Mouse (Mus musculus) regulatory T cell (primary cell): Measurements from ENCODE around the gene Grk3.

ENCODE experiments used
- in situ Hi-C: fragments of 300-600 bp; cut with MboI, MseI; formaldehyde crosslinking; loops from one replicate; pipeline ENCODE4 v1.15.1; 2025; ENCODE audit warnings: high pct_unique_total_duplicates

Grk3 gene

DNA sequence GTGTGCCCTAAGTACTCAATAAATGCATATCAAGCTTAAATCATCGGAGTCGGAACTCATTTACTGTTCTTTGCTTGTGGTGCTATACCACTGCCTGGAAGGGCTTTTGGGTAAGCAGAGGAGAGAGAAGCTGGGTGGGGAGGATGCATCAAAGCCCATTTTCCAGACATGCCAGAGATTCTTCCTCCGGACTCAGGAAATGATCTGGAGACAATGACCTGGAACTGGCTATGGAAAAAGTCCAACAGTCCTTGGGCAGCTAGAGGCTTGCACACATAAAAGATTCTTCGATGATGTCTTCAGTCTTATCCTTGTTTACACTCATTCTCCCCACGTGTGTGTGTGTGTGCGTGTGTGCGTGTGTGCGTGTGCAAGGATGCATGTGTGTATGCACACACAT lies 80.2 kb downstream of the Grk3 start:
- in situ Hi-C loops: no loop called here

DNA sequence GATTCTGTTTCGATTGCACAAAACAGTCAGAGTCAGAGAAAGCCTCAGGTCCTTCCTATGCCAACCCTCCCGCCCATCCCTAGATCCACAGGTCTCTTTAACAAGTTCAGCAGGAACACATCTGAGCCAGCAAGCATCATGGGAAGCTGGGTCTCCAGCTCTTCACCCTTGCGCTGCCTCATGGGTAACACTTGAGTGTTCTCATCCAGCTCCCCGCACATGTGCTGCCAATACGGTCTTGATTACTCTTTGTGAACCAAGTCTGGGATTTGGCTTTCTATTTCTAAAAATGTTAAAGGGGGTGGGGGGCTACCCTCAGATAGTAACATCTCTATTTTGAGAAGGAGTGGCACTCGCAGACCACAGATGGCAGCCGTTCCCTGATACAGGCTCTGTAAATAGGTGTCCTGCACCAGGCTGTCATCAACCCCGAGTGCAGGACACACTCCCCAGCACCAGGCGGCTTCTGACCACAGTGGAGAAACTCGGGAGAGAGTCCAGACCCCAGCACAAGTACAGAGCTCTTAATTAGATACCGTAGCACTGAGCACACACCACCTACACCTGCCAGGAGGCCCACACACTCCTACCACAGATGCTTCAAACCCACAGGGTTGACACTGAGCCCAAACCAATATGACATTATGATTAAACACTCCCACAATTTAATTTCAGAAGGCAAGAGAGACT lies 82.6 kb downstream of the Grk3 start:
- in situ Hi-C loops: no loop called here

DNA sequence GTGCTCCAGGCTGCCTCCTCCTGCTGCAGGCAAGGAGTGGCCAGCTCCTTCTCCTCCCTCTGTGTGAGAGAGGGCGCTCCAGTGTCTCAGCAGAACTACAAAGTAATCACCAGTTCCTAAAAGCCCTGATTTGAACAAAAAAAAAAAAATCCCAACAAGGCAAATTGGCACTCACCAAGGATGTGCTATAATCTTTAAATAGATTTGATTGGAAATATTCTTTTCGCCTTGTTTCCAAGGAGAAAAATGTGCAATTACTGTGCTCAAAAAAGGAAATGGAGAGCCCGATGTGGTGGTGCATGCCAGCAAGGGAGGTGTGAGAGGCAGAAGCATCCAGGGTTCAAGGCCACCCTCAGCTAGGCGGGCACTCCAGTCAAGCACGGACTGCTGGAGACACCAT lies 83.7 kb downstream of the Grk3 start:
- in situ Hi-C loops: no loop called here

DNA sequence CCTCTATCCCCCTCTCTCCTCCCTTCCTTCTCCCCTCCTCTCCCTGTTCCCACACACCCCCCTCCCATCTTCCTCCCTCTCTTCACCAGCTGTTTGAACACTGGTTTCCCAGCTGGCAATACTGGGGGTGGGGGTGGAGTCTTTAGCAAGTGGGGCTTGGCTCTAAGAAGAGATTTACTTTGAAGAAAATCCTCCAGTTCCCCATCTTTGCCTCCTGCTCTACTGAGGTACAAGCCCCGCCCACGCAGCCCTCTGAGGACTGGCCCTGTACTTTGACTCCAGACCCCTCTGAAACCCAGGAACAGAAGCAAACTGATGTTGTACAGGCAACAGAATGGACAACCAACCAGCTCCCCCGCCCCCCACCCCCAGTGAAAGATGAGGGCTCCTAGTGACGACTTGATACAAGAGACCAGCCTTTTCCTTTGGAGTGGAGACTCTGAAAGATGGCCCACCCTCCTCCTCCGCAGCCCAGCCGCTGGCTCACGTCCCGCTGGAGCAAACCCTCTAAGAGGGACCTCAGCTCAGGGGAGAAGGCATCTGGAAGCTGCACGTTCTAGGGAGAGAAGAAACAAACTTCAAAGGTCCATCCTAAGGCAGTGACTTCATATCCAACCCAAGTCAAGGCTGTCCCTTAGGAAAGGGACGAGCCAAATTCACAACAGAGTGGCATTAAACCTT lies 87.2 kb downstream of the Grk3 start:
- in situ Hi-C loops: no loop called here

DNA sequence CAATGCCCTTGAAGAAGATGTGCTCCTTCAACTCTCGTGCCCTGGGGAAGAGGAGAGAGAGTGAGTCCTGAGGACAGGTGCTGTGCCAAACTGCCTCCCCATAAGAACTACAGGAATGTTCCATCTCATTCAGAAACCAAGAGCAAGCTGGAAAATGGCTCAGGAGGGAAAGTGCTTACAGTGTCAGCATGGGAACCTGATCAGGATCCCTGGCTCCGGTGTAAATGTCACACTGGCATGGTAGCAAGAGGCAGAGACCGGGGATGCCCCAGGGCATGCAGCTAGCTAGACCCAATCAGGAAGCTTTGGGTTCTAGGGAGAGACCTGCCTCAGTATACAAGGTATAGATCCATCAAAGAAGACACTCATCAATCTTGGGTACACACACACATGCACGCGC lies 90.2 kb downstream of the Grk3 start:
- in situ Hi-C loops: no loop called here

DNA sequence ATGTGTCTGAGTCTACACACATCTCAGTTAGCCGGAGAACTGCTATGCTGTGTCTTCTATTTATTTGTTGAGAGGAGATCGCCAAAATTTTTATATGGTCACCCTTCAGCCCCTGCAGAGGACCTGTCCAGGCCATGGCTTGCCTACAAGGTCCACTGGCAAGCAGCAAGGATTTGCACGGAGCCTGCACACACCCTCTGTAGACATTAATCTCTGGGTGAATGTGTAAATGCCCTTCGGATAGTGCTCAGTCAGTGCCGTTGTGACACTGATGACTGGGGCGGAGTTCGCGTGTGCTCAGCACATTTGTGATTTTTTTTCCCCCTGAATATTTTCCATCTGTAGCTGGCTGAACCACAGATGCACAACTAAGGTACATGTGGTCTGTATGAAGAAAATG lies 90.8 kb downstream of the Grk3 start:
- in situ Hi-C loops: no loop called here

DNA sequence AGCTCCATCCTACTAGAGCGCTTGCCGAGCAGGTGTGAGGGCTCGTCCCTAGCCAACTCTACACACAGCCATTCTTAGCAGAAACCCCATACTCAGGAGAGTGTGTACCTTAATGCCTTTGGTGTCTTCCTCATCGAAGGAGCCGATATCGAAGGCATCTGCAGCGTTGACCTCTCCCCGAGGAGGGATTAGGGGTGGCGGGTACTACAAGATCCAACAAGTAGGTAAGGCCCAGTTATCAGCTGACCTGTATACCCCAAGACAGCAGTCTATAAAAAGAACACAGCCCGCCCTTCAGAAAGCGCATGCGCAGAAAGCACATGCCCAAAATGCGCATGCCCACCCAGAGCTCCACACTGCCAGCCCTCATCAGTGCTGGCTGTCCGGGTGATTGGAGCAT lies 91.8 kb downstream of the Grk3 start:
- in situ Hi-C loops: no loop called here

DNA sequence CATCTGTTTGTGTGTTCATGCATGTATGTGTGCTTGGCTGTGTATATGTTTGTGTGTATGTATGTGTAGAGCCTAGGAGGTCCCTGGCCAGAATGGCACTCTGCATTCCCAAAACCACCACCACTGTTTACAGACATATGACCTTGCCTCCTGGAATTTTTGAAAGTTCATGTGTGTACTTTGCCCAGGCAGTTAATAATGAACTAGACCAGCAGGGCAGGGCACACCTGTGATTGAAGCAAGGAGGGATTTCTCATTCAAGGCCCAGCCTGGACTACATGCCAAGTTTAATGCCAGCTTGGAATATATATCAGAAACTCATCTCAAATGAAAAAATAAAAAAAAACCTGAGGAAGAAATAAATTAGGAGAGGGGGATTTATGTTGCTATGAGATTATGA lies 93.7 kb downstream of the Grk3 start:
- in situ Hi-C loops: no loop called here

DNA sequence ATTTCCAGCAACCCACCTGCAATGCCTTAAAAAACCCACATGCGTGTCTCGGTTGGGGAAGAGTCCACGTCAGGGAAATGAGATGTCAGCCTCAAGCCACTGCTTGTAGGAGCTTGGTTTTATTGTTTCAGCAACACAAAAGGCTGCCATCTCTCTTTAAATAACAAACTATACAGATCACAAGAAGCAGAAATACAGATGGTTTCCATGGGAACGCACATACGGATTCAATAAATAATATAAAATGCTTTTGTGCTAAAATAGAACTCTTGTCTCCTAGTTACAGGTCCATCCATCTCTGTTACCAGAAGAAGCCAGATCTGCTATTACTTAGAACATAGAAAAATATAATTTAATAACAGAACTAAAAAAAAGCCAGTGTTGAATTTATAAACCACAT lies 105.2 kb downstream of the Grk3 start:
- in situ Hi-C loops: no loop called here

DNA sequence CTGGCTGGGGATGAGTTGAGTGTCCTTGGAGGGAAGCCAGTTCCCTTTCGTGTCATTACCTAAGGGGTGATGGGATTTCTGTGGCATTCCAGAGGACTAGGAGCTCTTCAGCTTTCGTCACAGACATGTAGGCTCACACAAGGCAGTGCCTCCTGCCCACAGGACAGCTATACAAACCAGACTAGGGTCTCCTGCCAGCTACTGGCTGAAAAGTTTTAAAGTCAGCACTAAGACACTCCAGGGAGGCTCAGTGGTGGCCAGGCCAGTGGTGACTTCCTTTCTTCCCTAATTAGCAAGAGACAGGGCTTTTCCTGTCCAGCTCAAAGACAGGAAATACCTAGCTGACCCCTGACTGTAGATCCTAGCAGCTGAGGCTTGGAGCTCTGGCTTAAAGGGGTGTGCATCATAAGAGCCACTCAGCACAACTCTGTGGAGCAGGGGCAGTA lies 107.4 kb downstream of the Grk3 start:
- in situ Hi-C loops: no loop called here

DNA sequence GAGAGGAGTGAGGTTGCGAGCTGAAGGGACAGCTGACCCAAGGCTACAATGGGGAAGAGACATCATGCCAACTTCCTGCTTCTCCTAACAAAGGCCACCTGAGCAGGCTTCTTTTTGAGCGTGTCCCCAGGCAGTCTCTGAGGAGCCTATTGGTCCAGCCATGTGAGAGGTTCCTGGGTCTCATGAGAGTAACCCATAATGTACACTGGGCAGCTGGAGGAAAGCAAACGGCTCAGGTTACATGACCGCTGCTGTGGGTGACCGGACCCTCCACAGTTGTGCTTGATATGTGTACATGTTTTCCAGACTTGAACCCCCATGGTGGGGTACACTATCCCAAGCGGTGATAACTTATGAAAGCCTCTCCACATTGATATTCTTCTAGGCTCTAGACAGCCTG lies 108.1 kb downstream of the Grk3 start:
- in situ Hi-C loops: no loop called here

DNA sequence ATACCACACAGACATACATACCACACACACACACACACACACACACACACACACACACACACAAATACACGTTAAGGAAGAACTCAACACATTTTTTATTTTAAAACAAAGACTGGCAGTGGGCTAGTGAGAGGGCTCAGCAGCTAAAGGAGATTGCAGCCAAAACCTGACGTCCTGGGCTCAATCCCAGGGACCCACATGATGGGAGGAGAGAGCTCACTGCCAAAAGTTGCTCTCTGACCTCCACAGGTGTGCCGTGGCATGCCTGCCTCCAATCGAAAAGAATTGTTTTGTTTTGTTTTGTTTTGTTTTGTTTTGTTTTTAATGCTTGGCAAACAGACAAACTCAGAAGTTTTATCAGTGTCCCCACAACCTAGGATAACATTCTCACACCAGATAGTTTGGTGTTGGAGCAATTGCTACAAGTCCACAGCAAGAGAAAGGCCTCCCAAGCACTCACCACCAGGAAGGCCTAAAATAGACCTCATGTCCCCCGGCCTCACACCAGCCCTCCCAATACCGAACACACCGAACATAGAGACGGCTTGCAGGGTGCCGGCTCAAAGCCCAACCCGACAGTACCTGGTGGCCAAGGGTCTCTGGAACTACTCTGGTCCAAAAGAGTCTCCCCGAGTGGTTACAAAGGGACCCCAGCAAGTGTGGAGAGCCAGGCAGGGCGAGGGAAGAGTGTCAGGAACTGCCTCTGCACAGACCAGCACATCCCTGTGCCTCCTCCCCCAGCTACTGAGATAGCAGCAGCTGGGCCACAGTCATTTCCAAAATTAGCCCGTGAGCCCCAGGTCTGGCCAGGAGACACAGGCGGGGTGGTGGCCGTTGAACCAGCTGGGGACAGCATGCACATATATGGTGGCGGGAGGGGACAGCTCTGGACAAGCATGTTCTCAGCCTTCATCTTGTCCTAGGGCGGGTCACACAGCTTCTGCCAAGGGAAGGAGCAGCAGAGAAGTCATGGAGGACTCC lies 119.6 kb downstream of the Grk3 start, which contains the start of gene Myo18b:
Myo18b (minus strand) TSS at position 689 of the 981 bp plus-strand sequence.
- in situ Hi-C loops: no loop called here

DNA sequence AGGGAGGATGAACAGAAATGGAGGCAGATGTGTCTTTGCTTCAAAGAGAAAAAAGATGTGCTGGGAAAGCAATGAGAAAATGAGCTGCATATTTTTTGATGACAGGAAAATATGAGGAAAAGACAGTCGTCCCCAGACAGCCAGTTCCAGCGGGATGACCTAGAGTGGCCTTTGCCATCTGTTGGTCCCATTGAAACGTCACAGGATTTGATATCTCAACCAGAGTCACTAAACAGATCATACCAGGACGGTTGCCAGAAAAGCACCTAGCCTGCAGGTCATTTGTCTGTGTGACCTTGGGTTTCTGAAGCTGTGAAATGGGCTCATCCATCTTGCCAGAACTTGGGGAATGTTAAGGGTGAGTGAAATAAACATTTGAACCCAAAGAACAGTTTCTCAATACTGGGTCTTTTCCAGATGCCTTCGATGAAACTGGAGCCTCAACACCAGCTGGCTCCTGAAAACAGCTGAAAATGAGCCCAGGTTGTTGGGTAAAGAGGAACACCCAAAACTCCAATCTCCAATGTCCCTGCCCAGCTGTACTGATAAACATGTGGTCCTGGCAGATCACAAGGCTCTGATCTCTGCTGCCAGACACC lies 122.0 kb downstream of the Grk3 start:
- in situ Hi-C loops: no loop called here

DNA sequence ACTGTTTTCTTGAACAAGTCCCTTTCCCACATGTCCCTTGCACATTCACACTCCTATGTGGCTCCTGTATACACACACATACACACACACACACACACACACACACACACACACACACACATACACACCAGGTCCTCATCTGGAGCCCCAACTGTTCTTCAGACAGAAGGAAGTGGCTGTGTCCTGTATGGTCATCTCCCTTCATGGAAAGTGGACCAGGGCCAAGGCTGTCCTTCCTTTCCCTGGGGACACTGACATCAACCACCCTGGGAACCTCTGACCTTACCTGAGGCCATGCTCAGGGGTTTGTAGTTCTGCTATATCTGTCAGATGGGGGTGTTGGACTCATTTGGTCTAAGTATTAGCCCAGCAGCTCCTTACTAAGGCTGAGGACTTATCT lies 123.2 kb downstream of the Grk3 start:
- in situ Hi-C loops: no loop called here

DNA sequence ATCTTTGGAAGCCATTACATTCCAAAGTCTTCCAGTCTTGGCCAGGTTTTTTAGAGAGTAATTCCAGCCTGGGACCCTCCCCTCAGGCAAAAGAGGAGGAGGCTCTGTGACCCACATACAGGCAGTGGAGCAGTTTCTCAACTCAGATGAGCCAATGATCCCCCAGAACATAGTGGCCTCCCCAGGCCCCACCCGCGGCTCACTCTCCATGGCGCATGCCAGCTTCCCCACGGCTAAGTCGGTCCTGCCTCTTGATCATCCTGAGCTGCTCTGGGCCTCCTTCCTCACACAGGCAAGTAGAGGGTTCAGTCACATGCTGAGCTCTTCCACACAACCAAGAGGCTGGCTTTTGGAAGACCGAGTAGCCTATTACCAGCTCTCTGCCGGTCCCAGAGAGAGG lies 126.9 kb downstream of the Grk3 start:
- in situ Hi-C loops: loop anchor here (10.0 kb wide), 2 partner anchors 276 to 664 kb away; no protein-coding TSS in a partner anchor

DNA sequence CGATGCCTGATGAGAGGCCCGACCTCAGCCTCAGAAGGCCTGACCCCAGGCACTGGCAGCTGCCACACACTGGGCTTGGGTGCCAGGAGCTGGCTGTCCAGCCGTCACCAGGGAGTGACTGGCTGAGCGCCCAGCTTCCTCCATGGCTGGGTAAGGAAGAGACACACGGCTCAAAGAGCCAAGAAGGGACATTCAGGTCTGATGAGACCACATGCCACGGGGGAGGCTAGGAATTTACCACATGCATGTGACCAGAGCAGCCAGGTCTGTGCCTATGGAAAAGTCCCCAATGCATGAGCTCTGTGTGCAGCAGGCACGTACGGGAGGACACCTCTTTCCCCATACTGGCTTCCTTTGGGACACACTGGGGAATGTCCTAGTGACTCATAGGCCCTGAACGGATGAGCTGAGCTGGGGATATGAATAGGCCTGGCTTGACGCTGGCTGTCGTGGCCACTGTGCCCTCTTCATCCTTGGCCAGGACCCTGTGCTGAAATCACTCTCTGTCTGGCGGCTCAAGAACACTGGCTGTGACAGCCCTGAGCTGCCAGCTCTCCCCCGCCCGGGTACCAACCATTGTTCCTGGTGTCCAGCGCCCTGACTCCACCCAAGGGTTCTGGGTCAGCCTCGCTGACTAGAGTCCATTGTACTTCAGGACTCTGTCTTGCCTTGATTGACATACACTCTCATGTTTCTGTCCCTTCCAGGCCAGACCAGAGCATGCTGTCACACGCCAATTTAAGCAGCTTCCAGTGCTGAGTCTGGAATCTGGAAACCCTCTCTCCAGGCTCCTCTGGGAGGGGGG lies 128.7 kb downstream of the Grk3 start:
- in situ Hi-C loops: loop anchor here (10.0 kb wide), 2 partner anchors 278 to 662 kb away; no protein-coding TSS in a partner anchor

DNA sequence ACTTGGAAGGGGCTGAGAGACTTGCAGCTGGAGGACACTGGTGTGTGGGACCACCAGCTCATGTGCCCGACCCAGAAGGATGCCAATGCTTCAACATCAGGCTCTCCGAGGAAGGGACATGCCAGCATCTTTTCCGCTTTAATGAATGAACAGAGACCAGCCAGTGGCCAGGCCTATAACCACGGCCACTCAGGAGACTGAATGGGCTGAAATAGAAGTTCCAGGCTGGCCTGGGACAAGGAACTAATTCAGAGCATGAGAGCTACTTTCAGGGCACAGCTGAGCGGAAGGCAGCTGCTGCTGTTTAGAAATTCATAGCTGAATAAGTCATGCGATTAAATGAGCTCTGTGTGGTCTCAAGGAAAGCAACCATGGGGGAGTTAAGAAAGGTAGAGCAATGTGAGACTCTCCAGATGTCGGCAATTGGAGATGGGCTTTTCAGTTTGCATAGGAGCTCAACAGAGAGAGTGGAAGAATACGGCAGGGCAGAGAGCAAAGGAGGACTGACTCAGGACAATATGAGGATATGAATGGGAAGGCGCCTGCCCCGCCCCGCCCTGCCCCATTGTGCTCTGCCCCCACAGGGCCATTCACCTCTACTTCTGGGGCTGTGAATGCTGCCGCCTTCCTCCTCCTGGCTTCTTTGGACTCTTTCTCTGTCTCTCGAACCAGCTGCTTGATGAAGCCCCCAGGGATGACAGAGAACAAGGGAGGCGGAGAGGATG lies 138.0 kb downstream of the Grk3 start:
- in situ Hi-C loops: loop anchor here (5.0 to 10.0 kb wide), 2 partner anchors 180 to 443 kb away; no protein-coding TSS in a partner anchor

DNA sequence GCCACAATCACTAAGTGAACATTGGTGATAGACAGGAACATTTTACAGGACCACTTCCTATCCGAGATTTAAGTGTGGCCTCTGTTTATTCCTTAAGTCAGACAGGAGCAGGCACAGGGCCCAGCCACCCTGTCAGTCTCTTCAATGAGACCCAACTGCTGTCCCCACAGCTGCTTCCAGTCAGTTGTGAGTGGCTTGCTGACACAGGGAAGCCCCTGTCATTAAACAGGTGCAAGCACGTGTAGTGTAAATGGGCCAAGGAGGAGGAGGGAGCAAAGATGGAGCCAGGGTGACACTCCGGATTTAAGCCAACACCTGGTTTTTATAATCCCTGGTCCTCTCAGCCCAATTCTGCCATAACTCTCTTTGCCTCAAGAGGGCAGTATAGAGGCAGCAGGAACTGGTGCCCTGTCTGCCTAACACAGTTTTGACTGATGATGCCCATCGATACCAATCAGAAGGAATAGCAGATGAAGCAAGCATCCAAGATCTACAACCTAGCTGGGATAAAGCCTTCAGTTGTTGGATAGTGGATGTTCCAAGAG lies 138.7 kb downstream of the Grk3 start:
- in situ Hi-C loops: loop anchor here (5.0 to 10.0 kb wide), 2 partner anchors 180 to 442 kb away; no protein-coding TSS in a partner anchor

DNA sequence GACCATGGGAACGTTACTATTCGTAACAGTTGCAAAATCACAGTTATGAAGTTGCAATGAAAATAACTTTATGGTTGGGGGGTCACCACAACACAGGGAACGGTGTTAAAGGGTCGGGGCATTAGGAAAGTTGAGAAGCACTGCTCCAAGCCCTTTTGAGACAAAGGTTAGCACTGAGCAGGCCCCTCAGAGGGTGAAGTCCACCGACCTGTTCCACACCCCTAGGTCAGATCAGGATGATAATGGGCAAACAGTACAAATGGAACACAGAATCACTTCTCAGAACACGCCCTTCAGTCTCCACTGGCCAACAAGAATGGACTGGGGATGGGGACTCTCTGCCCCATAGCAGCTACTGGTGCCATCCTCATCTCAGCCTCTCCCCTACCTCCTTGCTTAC lies 142.6 kb downstream of the Grk3 start:
- in situ Hi-C loops: loop anchor here (10.0 kb wide), 1 partner anchor 438 kb away; no protein-coding TSS in a partner anchor
